Mouse (Mus musculus) spleen, adult 12 weeks (tissue): ENCODE data around the gene Ndufs3.

Experiments
- DNase-seq: peaks from one replicate; pipeline ENCODE4 v3.0.0; 2022; ENCODE audit warnings: low spot score

Gene Ndufs3

DNA sequence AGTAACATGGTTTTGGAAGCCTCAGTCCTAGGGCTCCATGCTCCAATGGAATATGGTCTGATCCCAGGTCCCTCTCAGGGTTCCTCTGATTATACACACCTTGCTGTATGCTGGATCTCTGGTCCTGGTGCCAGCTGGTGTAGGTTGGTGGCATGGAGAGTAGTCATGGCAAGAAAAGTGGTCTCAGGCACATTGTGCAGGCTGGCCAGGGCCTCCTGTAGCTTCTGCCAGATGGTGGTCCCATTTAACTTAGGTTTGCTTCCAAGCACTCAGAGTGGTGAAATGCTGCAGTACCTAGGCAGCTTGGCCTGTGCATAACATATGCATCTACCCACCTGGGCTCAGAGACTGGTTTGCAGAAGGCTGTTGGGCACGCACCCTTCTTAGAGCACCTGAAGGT is 54.2 kb downstream of the Ndufs3 start:
- DNase-seq: no peak

GRCm38 (mm10) chr2:90848331-90848730 is 56.3 kb downstream of the Ndufs3 start:
- DNase-seq: no peak

DNA sequence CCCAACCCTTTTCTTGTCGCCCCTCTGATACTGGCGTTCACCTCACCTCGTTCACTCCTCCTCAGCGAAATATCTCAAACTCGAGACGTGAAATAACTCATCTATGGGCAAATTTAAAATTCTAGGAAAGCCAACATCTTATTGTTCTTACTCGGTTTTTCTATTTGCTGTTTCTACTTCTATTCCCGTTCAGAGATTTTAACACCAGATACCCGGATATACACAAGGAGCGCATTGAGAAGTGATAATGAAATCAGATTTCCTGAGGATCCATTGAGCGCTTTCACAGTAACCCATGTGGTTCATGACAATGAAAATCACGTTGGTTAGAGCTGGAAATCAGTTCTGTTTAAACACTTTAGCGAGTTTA is 57.0 kb downstream of the Ndufs3 start:
- no peak for DNase-seq

DNA sequence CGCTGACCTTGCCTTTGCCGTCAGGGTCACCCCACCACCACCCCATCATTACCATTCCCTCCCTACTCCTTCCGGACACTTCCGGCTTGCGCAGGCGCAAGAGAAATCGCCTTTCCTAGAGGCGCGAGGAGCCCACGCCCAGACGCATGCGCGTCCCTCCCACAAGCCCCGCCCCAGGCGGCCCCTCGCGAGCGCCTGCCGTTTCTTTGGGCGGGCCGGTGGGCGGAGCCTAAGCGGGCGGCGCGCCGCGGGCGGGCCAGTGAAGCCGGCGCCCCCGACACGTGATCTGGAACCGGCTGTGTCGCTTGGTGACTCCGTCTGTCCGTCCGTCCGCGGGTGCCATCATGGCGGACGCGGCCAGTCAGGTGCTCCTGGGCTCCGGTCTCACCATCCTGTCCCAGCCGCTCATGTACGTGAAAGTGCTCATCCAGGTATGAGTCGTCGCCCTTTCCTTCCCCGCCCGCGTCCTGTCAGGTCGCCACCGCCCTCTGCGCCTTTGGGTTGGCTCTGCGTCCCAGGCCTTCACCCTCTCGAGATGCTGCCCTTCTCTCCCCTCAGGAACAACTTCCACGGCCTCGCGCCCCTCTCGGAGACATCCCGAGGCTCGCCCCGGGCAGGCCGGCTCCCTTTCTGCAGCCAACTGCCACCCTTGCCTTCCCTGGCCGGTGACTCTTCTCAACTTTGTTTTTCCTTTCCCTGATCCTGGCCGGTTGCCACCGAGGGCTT is 57.5 kb downstream of the Ndufs3 start, which contains the start of gene Mtch2:
TSS of gene Mtch2 (plus strand) at position 201 of the 726 bp plus-strand sequence.
- DNase-seq: peak; percentile 99

DNA sequence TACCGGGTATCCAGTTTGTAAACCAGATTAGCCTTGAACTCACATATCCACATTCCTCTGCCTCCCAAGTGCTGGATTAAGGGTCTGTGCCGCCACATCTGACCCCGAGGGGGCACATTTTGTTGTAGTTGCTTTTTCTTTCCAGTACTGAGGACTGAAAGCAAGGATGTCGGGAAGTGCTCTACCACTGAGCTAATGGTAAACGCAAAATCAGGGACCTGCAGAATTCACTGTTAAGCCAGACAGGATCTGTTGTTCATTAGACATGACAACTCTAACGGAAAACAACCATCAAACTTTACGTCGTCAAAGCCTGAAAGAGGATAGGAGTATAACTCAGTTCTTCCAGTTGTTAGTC is 58.1 kb downstream of the Ndufs3 start:
- no peak for DNase-seq

DNA sequence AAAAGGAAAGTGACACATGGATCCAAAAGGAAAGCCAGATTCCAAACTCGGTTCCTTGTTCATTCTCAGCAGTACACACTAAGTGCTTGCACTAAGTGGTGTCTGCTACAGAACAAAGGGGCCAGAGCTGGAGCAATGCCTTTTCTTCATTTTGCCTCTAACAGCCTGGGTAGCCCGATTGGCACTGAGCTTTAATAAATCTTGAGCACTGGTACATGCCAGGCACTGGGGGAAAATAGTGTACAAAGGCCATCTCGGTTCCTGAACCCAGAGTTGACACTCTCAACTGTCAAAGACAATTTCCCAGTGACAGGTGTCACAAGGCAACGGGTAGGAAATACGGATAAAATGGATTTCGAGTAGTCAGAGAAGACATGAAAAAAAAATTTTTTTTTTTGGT is 58.5 kb downstream of the Ndufs3 start:
- DNase-seq: no peak

DNA sequence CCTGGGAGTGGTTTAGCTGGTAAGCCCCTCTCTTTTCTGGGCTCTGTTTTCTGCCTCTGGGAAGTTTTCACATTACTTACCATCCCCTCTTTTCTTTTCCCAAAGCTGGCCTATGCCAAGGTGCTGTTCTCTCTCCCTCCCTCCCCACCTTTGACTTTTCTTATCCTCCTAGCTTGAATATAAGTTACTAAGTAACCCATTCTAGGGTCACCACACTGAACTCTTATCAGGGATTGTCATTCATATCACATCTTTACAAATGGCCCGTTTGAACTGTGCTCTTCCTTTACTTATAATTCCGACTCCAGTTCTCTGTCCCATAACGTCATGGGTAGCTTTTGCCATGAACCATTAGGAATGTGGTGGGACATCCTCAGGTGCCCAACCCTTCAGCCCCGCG is 59.4 kb downstream of the Ndufs3 start:
- no peak for DNase-seq
